Mouse (Mus musculus) liver, postnatal 0 days (tissue): Measurements from ENCODE around the gene Tmem50b. TPM values are rescaled to one million over a fixed set of nuclear protein-coding genes. Genes with fewer than 3 reads are reported as not detected.

ENCODE experiments used
- ATAC-seq: fragments of 200-750 bp; cut with Nextera tagmentation; 2 replicates; pipeline ENCODE4 v1.8.0; 2017; ENCODE audit warnings: mild to moderate bottlenecking, moderate library complexity
- DNase-seq: peaks from one replicate; pipeline ENCODE4 v3.0.0-alpha.2; 2016
- H3K27ac ChIP-seq: fragments of 300-500 bp; sonication (generic); 2 replicates; pipeline ENCODE4 v1.5.1; 2014; ENCODE audit warnings: antibody characterized with exemption, moderate library complexity, mild to moderate bottlenecking, low read depth
- H3K27me3 ChIP-seq: fragments of 300-500 bp; sonication (generic); 2 replicates; pipeline ENCODE4 v1.6.1; 2014; ENCODE audit warnings: low read length, control low read depth, mixed read lengths; ENCODE audit not compliant: insufficient read depth
- H3K36me3 ChIP-seq: fragments of 300-500 bp; sonication (generic); replicated peaks from 2 replicates; pipeline ENCODE4 v1.6.1; 2014; ENCODE audit warnings: mild to moderate bottlenecking, control low read depth, low read length, moderate library complexity, mixed read lengths; ENCODE audit not compliant: insufficient read depth
- H3K4me1 ChIP-seq: fragments of 300-500 bp; sonication (generic); 2 replicates; pipeline ENCODE4 v1.6.1; 2014; ENCODE audit warnings: antibody characterized with exemption, mild to moderate bottlenecking, control low read depth; ENCODE audit not compliant: insufficient read depth
- H3K4me2 ChIP-seq: fragments of 300-500 bp; sonication (generic); 2 replicates; pipeline ENCODE4 v1.6.1; 2014; ENCODE audit warnings: low read depth, mild to moderate bottlenecking, low read length, moderate library complexity, mixed read lengths
- H3K4me3 ChIP-seq: fragments of 300-500 bp; sonication (generic); 2 replicates; pipeline ENCODE4 v1.5.1; 2014; ENCODE audit warnings: low read depth, low read length
- H3K9ac ChIP-seq: fragments of 300-500 bp; sonication (generic); replicated peaks from 2 replicates; pipeline ENCODE4 v1.6.1; 2014; ENCODE audit warnings: mild to moderate bottlenecking, moderate library complexity
- H3K9me3 ChIP-seq: fragments of 300-500 bp; sonication (generic); 2 replicates; pipeline ENCODE4 v1.6.1; 2016; ENCODE audit warnings: mild to moderate bottlenecking, control low read depth, low read length, mixed read lengths
- CTCF ChIP-seq: sonication (generic); IDR thresholded peaks from 2 replicates; pipeline ENCODE4 v1.5.1; 2016; ENCODE audit warnings: antibody characterized with exemption, low read depth
- EP300 ChIP-seq: IDR thresholded peaks from 2 replicates; pipeline ENCODE4 v1.6.1; 2016; ENCODE audit warnings: antibody characterized with exemption, low read depth, mild to moderate bottlenecking
- WGBS: fragments of 180-500 bp; shearing (Covaris S2); extraction: QIAGEN DNeasy Blood & Tissue Kit; methylation state at CpG from one replicate; pipeline ENCODE4 v1.1.7; 2014; ENCODE audit not compliant: insufficient replicate concordance; 5-methylcytosine and 5-hydroxymethylcytosine counted together
- polyA plus RNA-seq: library from polyadenylated mRNA; unstranded; fragments of >200 nt; fragmentation: Nextera tagmentation; extraction: Ambion mirVana; gene quantifications from 2 replicates; pipeline ENCODE4 v1.2.1, GENCODE M21; 2015

Gene Tmem50b
- polyA plus RNA-seq, 1 experiment from 2014 or later, result 8.6 TPM

GRCm38 (mm10) chr16:91614552-91614951, 17.0 kb upstream of the Tmem50b start:
- Histone ChIP-seq H3K9me3 (no peaks in the 10 kb centered on the region), H3K4me3 (no peak overlapping the region), H3K9ac (no peak overlapping the region), H3K27ac (no peak overlapping the region), H3K4me1 (0 out of 2 replicates have a peak, but pooled peaks cover 2% of the 10 kb centered on the region), H3K36me3 (no peaks in the 10 kb centered on the region), H3K27me3 (no peaks in the 10 kb centered on the region), H3K4me2 (no peak overlapping the region)
- DNase-seq (no peak), ATAC-seq (no peak)
- WGBS, result 74% methylated on average over 6 of the region's 6 CpGs
- TF ChIP-seq CTCF (no peak), EP300 (no peak)

GRCm38 (mm10) chr16:91612525-91612924, 14.9 kb upstream of the Tmem50b start:
- H3K4me1 ChIP-seq, result no peaks in the 10 kb centered on the region
- WGBS, result 83% methylated on average over 5 of the region's 5 CpGs
- ATAC-seq, result no peak

GRCm38 (mm10) chr16:91611248-91611647, 13.6 kb upstream of the Tmem50b start:
- H3K27me3 ChIP-seq, result no peaks in the 10 kb centered on the region
- 0 out of 2 replicates have a peak overlapping the region, but pooled peaks have one; percentile 40 for H3K4me2 ChIP-seq
- H3K9ac ChIP-seq, result no peak overlapping the region
- WGBS, result 56% methylated on average over 11 of the region's 11 CpGs
- H3K36me3 ChIP-seq, result no peaks in the 10 kb centered on the region
- no peak overlapping the region for H3K4me3 ChIP-seq
- no peaks in the 10 kb centered on the region for H3K9me3 ChIP-seq
- DNase-seq, result peak; percentile 32
- H3K4me1 ChIP-seq, result no peaks in the 10 kb centered on the region
- H3K27ac ChIP-seq, result no peak overlapping the region
- TF ChIP-seq CTCF (no peak), EP300 (no peak)
- no peak for ATAC-seq

More at GRCm38 (mm10) chr16:91612525-91612924, 14.9 kb upstream of the Tmem50b start:
- TF ChIP-seq CTCF (no peak), EP300 (no peak)
- no peak overlapping the region for H3K27ac ChIP-seq
- H3K9ac ChIP-seq, result no peak overlapping the region
- 0 out of 2 replicates have a peak overlapping the region, but pooled peaks have one; percentile 5 for H3K4me3 ChIP-seq
- no peak for DNase-seq
- no peaks in the 10 kb centered on the region for H3K27me3 ChIP-seq
- H3K4me2 ChIP-seq, result peak overlapping the region; percentile 11; the same call in 1 of the 2 replicates
- no peaks in the 10 kb centered on the region for H3K9me3 ChIP-seq
- H3K36me3 ChIP-seq, result no peaks in the 10 kb centered on the region

- Histone ChIP-seq H3K27me3 (no peaks in the 10 kb centered on the region), H3K36me3 (no peaks in the 10 kb centered on the region), H3K9ac (no peak overlapping the region), H3K4me2 (no peak overlapping the region), H3K27ac (no peak overlapping the region), H3K9me3 (no peaks in the 10 kb centered on the region), H3K4me3 (no peak overlapping the region), H3K4me1 (no peaks in the 10 kb centered on the region)
- no peak for ATAC-seq
- TF ChIP-seq EP300, result no peak
- no peak for TF ChIP-seq CTCF
- DNase-seq, result no peak
- 71% methylated on average over 9 of the region's 9 CpGs for WGBS
These were observed 12.1 kb upstream of the Tmem50b start for GRCm38 (mm10) chr16:91609501-91610245.

- H3K9ac ChIP-seq, result no peak overlapping the region
- TF ChIP-seq CTCF (no peak), EP300 (no peak)
- H3K27ac ChIP-seq, result no peak overlapping the region
- no peaks in the 10 kb centered on the region for H3K36me3 ChIP-seq
- H3K4me1 ChIP-seq, result no peaks in the 10 kb centered on the region
- no peaks in the 10 kb centered on the region for H3K27me3 ChIP-seq
- peak; percentile 35; the same call in 1 of the 2 replicates for ATAC-seq
- H3K4me2 ChIP-seq, result no peak overlapping the region
- no peaks in the 10 kb centered on the region for H3K9me3 ChIP-seq
- H3K4me3 ChIP-seq, result no peak overlapping the region
- no peak for DNase-seq
- WGBS, result 56% methylated on average over 8 of the region's 8 CpGs
These were observed 9.4 kb upstream of the Tmem50b start for GRCm38 (mm10) chr16:91606958-91607357.

- no peak overlapping the region for H3K4me3 ChIP-seq
- DNase-seq (no peak), ATAC-seq (no peak)
- TF ChIP-seq EP300 (no peak), CTCF (no peak)
- H3K27me3 ChIP-seq, result no peaks in the 10 kb centered on the region
- H3K4me1 ChIP-seq, result peaks cover 9% of the 10 kb centered on the region
- no peaks in the 10 kb centered on the region for H3K36me3 ChIP-seq
- no peak overlapping the region for H3K9ac ChIP-seq
- no peak overlapping the region for H3K27ac ChIP-seq
- no peaks in the 10 kb centered on the region for H3K9me3 ChIP-seq
- WGBS, result 81% methylated on average over 6 of the region's 6 CpGs
- no peak overlapping the region for H3K4me2 ChIP-seq
These were observed 7.6 kb upstream of the Tmem50b start for GRCm38 (mm10) chr16:91605156-91605555.
